Comparison of ENCODE assay signal across 20 mouse cellular contexts in the genomic region with DNA sequence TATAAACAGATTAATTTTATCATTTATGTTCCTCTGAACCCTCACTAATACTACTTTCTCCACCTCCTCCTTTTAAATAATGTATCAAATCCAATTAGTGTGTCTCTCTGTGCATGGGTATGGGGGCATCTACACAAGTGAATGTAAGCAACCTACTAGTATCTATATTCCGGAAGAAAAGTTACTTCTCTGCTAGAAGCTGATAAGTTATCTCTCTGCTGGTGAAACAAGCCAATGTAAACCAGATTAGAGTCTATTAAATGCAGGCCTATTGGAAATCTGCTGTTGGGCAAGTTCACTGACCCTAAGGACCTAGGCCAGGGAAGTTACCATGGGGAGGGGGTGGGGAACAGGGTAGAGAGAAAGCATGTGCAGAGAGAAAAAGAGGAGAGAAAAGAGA. TPM values are rescaled to one million over a fixed set of nuclear protein-coding genes. Genes with fewer than 3 reads are reported as not detected.
A peak's percentile ranks its signal among the peaks of the same experiment; 100 is the strongest.
DNase-seq lines count a peak whose midpoint lies in the region; ATAC-seq and TF ChIP-seq lines count a peak whose summit lies in the region.
"Had no signal": no experiment of that assay in that cellular context is flagged by ENCODE, and none has a peak within 500 bp of the region (broad histone marks: within the 10 kb centered on the region; RNA-seq: fewer than 3 reads in every experiment).

No protein-coding gene starts in this region.

- H3K27me3 ChIP-seq in intestine, embryonic 16.5 days (replicated peaks; ENCODE audit: control insufficient read depth, insufficient read depth, low read length): no peaks in the 10 kb centered on the region
- H3K27me3 ChIP-seq in intestine, embryonic 15.5 days (replicated peaks): no peaks in the 10 kb centered on the region
- H3K27me3 ChIP-seq in liver, embryonic 11.5 days (replicated peaks; ENCODE audit: control insufficient read depth, insufficient read depth, low read length): no peaks in the 10 kb centered on the region
- no peaks in the 10 kb centered on the region for H3K27me3 ChIP-seq in liver, embryonic 15.5 days
- H3K27me3 ChIP-seq: forebrain, embryonic 13.5 days; heart, embryonic 12.5 days; hindbrain, embryonic 15.5 days; Patski had no signal

- H3K4me3 ChIP-seq in intestine, embryonic 16.5 days (ENCODE audit: low read length): no peak overlapping the region
- H3K4me3 ChIP-seq in intestine, embryonic 15.5 days (replicated peaks): no peak overlapping the region
- no peak overlapping the region for H3K4me3 ChIP-seq in liver, embryonic 11.5 days (ENCODE audit: low read depth, low read length)
- no peak overlapping the region for H3K4me3 ChIP-seq in liver, embryonic 15.5 days (replicated peaks)
- no peak overlapping the region for H3K4me3 ChIP-seq in lung, adult 2 months (replicated peaks; ENCODE audit: extremely low read depth, low read depth, low read length)
- H3K4me3 ChIP-seq: embryonic facial prominence, embryonic 10.5 days; forebrain, embryonic 13.5 days; gastrocnemius, adult 2 months; heart, embryonic 12.5 days; hindbrain, embryonic 15.5 days had no signal

- H3K9me3 ChIP-seq in intestine, embryonic 16.5 days (ENCODE audit: control insufficient read depth, low read length): 0 out of 2 replicates have a peak, but pooled peaks cover 3% of the 10 kb centered on the region
- H3K9me3 ChIP-seq in intestine, embryonic 15.5 days: no peaks in the 10 kb centered on the region
- no peaks in the 10 kb centered on the region for H3K9me3 ChIP-seq in liver, embryonic 11.5 days (ENCODE audit: control insufficient read depth, low read length)
- H3K9me3 ChIP-seq in liver, embryonic 15.5 days (replicated peaks): no peaks in the 10 kb centered on the region
- H3K9me3 ChIP-seq: forebrain, embryonic 13.5 days; hindbrain, embryonic 15.5 days had no signal

- no peaks in the 10 kb centered on the region for H3K36me3 ChIP-seq in intestine, embryonic 16.5 days (ENCODE audit: control insufficient read depth, insufficient read depth, low read length)
- no peaks in the 10 kb centered on the region for H3K36me3 ChIP-seq in intestine, embryonic 15.5 days
- no peaks in the 10 kb centered on the region for H3K36me3 ChIP-seq in liver, embryonic 11.5 days (ENCODE audit: control insufficient read depth, insufficient read depth, low read length)
- H3K36me3 ChIP-seq in liver, embryonic 15.5 days (replicated peaks): no peaks in the 10 kb centered on the region
- H3K36me3 ChIP-seq: heart, embryonic 12.5 days; hindbrain, embryonic 15.5 days had no signal

- DNase-seq in liver, embryonic 11.5 days (ENCODE audit: low spot score): no peak
- no peak for DNase-seq in layer of hippocampus, adult 9-11 months
- no peak for DNase-seq in lung, adult 2 months
- no peak for DNase-seq in layer of hippocampus, adult 9-10 months (ENCODE audit: low spot score)
- DNase-seq: adrenal gland, postnatal 25 days; B cell, adult 2 months; cerebellum, adult 18-20 months; cerebellum, postnatal 10 days; gastrocnemius, adult 2 months; gastrocnemius, postnatal 25 days had no signal

- H3K27ac ChIP-seq in intestine, embryonic 16.5 days (ENCODE audit: low read length): no peak overlapping the region
- H3K27ac ChIP-seq in intestine, embryonic 15.5 days: no peak overlapping the region
- H3K27ac ChIP-seq in liver, embryonic 11.5 days (ENCODE audit: low read depth, low read length): no peak overlapping the region
- no peak overlapping the region; the same call in 1 of the 2 replicates for H3K27ac ChIP-seq in liver, embryonic 15.5 days (replicated peaks)
- H3K27ac ChIP-seq: embryonic facial prominence, embryonic 10.5 days; forebrain, embryonic 13.5 days; gastrocnemius, adult 2 months; hindbrain, embryonic 15.5 days had no signal

- no peak for TF ChIP-seq CTCF in lung, adult 2 months (IDR thresholded peaks at IDR 0.05; ENCODE audit: insufficient read depth, low read length)

- WGBS in intestine, embryonic 16.5 days: 73% methylated on average over 1 of the region's 1 CpGs
- WGBS in intestine, embryonic 15.5 days: 65% methylated on average over 1 of the region's 1 CpGs
- WGBS in liver, embryonic 11.5 days: 33% methylated on average over 1 of the region's 1 CpGs
- WGBS in liver, embryonic 15.5 days (ENCODE audit: insufficient replicate concordance): 9% methylated on average over 1 of the region's 1 CpGs
- 81% methylated on average over 1 of the region's 1 CpGs for WGBS in lung, adult 2 months

- TF ChIP-seq POLR2A in lung, adult 2 months (IDR thresholded peaks at IDR 0.05; ENCODE audit: borderline replicate concordance, extremely low read depth, low read depth, low read length): no peak

- H3K4me1 ChIP-seq in intestine, embryonic 16.5 days (ENCODE audit: control insufficient read depth, insufficient read depth, low read length): peaks cover 17% of the 10 kb centered on the region
- H3K4me1 ChIP-seq in intestine, embryonic 15.5 days (replicated peaks): peaks cover 18% of the 10 kb centered on the region; the same call in 1 of the 2 replicates
- peaks cover 36% of the 10 kb centered on the region for H3K4me1 ChIP-seq in liver, embryonic 11.5 days (replicated peaks; ENCODE audit: control insufficient read depth, insufficient read depth, low read length)
- peaks cover 67% of the 10 kb centered on the region for H3K4me1 ChIP-seq in liver, embryonic 15.5 days (replicated peaks)
- H3K4me1 ChIP-seq in lung, adult 2 months (ENCODE audit: control insufficient read depth, insufficient read depth, low read length): peaks cover 9% of the 10 kb centered on the region

- H3K4me2 ChIP-seq in intestine, embryonic 16.5 days (ENCODE audit: low read depth, low read length): no peak overlapping the region
- H3K4me2 ChIP-seq in intestine, embryonic 15.5 days (replicated peaks): no peak overlapping the region
- H3K4me2 ChIP-seq in liver, embryonic 11.5 days: peak overlapping the region; percentile 20
- H3K4me2 ChIP-seq in liver, embryonic 15.5 days: peak overlapping the region; percentile 39
- H3K4me2 ChIP-seq: forebrain, embryonic 13.5 days; heart, embryonic 12.5 days; hindbrain, embryonic 15.5 days had no signal

- ATAC-seq in intestine, embryonic 16.5 days: peak; percentile 45; the same call in 1 of the 2 replicates
- no peak for ATAC-seq in intestine, embryonic 15.5 days
- peak; percentile 48 for ATAC-seq in liver, embryonic 11.5 days (replicated peaks; ENCODE audit: low FRiP score)
- ATAC-seq in liver, embryonic 15.5 days (ENCODE audit: insufficient read depth): peak; percentile 39; the same call in 1 of the 2 replicates
- ATAC-seq: activated CD4-positive, CD25-positive, alpha-beta regulatory T cell, adult 4 months; CD4-positive, CD25-positive, alpha-beta regulatory T cell, adult 4 months; forebrain, embryonic 13.5 days; Patski had no signal

- H3K9ac ChIP-seq in intestine, embryonic 16.5 days (ENCODE audit: low read depth, low read length): no peak overlapping the region
- no peak overlapping the region for H3K9ac ChIP-seq in intestine, embryonic 15.5 days
- no peak overlapping the region for H3K9ac ChIP-seq in liver, embryonic 11.5 days (ENCODE audit: low read depth, low read length)
- no peak overlapping the region for H3K9ac ChIP-seq in liver, embryonic 15.5 days
- H3K9ac ChIP-seq: forebrain, embryonic 13.5 days; heart, embryonic 12.5 days; hindbrain, embryonic 15.5 days had no signal

RNA-seq across cellular contexts. Expression of a gene that starts 59.1 kb away (rescaled TPM):
- polyA plus RNA-seq in intestine, embryonic 16.5 days (2015; fragmentation: Nextera tagmentation; extraction: Ambion mirVana): 40.1 and 41.1 TPM in 2 replicates
- 39.3 and 46.0 TPM in 2 replicates for polyA plus RNA-seq in intestine, embryonic 15.5 days (2015; fragmentation: Nextera tagmentation; extraction: Ambion mirVana)
- polyA plus RNA-seq in liver, embryonic 11.5 days (2014; fragmentation: Nextera tagmentation; extraction: Ambion mirVana): 30.9 and 34.5 TPM in 2 replicates
- polyA plus RNA-seq in liver, embryonic 15.5 days (2015; fragmentation: Nextera tagmentation; extraction: Ambion mirVana): 20.1 and 22.1 TPM in 2 replicates
- 41.0 and 48.5 TPM in 2 replicates for polyA plus RNA-seq in lung, adult 2 months (2012; rRNA removed)

Comparison
In these comparisons a context has a peak if more than half of its experiments do, and no peak if none do; other contexts are left out.
1. H3K4me2 ChIP-seq: peak in liver, embryonic 11.5 days (single experiment) and liver, embryonic 15.5 days (single experiment); none in intestine, embryonic 16.5 days (single experiment) and intestine, embryonic 15.5 days (single experiment).